Mouse (Mus musculus) lung, postnatal 14 days (tissue): ENCODE data around the gene Sox2.

Source experiments
- DNase-seq: peaks from one replicate; pipeline ENCODE4 v3.0.0; 2021

The Sox2 gene

DNA sequence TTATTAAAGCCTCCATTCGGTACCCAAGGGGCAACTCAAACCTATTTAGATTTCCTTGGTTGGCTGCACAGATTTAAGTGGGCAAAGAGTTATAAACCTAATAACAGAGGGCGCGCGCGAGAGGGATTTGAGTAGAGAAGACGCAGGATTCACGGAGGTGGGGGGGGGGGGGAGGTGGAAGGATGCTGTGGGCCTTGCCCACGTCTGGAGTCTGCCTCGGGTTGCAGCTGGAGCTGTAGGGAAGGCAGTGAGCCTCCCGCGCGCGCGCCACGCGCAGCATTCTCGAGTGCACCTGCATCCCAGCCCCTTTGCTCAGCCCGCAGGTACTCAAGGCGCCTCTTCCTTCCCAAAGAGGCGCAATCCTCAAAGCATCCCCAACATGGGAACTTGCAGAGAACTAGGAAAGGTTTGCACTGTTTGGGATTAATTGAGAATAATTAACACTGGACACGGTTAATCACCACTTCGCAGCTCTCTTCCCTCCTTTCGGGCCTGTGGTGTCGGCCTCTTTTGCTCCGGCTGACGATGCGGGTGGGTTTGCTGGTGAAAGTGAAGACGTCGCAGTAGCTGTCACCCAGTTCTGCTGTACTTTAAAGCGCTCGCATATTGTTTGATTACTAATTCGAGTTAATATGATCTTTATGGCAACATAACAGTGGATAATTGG lies 11.3 kb downstream of the Sox2 start:
- DNase-seq, result no peak

DNA sequence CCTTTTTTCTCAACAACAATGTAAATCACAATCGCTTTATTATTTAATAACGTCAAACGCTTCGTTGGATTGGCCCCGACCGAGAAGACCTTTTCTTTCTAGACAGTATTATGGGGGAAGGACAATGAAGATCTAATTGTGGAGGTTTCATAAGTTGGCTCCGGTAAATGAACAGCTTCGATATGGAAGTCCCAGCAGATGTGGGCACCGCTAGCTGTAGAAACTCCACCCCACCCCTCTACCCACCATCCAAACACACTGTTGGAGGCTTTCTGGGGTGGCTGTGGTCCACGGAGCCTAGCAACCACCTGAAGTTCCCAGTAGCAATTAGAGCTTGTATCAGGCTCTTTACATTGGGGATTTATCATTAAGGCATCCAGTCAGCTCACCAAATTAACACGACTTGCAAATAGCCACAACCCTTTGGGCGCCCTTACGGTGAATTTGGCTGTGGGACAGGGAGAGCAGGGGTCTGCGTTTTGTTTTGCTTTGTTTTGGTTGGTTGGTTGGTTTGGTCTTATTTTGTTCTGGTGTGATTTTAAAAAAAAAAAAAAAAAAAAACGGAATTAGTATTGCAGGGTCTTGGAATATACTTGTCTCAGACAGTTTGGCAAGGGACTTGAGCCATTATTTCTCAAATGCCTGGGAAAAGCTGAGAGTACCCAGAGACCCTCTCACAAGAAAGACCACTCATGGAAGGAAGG lies 12.0 kb downstream of the Sox2 start:
- DNase-seq, result no peak

DNA sequence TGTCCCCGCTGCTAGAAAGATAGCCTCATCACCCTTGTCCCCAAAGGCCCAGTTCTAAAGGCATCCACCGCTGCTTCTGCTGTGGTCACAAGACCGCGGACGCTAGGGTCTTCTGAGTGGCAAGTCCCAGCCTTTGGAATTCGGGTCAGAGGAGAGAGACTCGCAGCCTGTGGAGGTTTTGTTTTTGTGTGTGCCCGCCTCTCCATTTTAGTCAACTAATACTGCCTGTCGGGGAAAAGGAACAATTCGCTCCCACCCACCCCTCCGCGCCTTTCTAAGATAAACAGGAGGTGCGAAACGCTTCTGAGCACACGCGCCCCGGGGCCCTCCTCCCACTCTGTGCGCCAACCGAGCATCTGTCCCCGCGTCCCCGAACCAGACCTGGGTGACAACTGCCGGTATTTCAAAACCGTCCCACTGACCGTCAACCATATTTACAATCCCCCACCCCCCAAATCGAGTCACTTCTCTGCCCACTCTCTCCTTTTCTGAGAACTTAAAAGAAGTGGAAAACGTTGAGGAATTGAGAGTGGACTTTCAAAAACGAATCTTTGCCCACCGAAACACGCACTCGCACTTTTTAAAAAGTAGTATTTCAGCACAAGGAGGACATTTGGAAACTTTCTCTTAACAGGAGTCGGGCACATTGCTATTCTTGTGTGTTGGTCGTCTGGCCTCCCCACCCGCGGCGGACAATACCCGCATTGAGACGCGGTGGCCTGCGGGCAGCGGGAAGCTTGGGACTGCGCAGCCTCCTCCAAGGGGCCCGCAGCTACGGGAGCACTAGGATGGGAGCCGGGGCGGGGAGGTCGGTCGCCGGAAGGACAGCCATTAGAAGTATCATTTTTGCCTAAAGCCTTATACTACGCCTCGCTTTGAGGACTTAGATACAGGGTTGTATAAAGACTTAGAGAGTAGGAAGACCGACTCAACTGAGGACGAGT lies 12.8 kb downstream of the Sox2 start:
- DNase-seq, result no peak

DNA sequence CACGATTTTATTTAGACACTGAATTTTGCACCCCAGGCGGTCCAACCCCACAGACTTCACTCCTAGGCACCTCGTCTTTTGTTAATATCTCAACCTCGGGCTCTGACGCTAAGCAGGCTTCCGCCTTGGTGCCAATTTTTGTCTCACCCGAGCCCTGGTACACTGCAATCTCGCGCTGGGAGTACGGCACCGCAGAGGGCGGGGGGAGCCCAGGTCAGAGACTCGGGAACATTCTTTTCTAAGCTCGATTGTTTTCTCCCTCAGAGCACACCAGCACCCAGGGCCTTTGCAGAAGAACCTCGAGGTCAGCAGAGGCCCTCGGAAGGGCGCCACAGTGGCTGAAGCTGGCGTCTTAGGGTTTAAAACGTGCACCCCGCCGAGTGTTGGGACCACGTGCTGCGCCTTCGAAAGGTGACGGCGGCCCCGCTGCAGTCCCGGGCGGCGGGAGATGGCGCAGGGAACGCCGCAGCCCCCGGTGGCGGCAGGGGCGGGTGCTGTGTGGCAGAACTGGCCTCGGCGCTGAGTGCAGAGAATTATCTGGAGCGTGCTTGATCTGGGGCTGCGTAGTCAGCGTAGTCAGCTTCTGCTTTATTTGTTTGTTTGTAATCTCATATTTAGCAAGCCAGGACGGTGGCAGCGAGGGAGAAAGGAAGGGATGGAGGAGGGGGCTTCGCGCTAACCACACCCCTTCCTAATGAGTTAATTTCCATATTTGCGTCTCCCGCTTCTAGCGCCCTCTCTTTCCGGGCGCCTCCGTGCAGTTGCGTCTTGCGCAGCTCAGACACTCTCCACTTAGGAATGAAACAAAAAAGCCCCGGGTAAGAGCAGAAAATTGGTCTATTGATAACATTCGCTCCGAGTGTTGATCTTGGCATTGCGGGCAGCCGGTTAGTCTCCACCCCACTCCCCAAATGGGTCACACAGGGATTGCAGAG lies 13.8 kb downstream of the Sox2 start:
- no peak for DNase-seq

DNA sequence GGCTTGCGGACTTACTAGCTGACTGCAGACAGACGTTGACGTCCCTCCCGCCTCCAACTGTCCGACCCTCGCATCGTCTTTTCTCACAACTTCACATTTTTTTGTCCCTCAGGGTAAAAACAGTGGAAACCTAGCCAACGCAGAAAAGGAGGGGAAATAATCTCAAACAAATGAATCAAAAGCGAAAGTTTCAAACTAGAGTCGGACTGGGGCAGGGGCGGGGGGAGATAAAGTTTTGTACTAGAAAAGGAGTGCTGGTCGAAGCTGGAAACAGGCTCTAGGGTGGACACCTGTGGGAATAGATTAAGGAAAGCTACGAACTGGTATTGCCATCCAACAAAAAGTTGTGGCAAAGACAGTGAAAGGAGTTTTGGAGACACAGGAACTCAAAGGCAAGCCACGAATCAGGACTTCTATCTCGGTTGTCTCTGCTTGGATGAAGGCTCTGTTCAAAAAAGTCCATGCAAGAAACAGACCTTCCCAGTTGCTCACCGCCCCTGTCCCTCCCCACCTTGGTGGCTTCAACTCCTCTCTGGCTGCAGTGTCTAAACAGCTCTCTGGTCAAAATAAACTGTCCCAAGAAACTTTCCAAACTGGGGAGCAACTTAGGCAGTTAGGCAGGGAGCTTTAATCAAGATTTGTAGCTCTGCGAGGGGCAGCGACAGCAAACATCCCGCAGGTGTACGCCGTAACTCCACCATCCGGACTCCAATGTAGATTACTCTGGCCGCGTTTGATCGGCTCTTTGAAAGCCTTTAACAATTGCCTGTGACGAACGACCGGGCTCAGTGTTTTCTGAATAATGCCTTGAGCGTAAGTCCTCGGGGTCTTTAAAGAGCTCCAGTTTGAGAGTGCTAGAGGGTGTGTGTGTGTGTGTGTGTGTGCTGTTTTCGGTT lies 14.7 kb downstream of the Sox2 start:
- DNase-seq, result no peak

DNA sequence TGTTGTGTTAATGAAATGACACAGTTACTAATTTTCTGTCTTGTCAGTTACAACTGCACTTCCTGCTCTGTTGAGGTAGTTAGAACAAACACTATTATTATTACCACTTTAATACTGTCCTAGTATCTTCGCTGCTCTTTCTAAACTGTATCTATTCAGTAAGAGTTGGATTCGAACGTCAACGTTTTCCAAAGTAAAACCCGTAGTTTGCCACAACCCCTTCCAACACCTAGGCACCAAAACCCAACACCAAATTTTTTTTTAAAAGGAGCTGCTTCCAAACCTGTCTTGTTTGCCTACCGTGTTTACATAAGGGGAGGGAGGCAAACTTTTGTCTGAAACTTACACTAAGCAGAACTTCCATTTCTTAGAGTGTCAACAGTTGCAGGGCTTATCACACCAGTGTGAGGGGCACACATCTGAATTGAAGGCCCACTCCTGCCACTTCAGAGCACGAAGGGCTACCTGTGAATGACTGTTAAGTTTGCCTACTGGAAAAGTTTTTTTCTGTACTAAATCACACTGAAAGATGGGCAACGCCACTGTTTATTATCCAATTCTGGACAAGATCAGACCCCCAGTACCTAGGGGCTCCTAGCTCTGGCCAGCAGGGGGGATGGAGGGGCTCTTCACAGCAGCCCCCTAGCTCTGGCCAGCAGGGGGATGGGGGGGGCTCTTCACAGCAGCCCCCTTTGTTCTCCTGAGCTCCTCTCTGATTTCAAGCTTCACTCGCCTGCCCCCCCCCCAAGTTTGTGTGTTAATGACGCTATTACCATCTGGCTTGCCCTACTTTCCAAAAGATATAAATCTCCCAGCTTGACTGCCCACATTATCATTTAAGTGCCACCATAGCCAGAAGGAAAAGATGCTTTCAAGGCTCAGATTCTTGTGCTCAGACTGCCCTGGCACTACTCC lies 15.8 kb downstream of the Sox2 start:
- no peak for DNase-seq

DNA sequence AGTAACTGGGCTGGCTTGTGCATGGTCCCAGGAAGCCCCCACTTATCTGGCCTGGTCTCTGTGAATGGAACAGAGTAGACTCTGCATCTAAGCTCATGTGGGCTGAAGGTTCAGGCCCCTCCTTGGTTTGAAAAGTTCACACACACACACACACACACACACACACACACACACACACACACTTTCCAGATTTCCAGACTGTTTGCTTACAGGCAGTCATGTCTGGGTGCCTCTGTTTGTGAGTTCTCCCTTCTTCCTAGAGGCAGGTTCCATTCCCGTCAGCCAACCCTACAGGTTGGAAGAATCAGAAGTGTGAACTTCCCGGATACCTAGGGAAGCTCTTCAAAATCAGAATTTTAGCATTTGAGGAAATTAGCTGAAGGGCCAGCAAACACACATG lies 17.0 kb downstream of the Sox2 start:
- no peak for DNase-seq

DNA sequence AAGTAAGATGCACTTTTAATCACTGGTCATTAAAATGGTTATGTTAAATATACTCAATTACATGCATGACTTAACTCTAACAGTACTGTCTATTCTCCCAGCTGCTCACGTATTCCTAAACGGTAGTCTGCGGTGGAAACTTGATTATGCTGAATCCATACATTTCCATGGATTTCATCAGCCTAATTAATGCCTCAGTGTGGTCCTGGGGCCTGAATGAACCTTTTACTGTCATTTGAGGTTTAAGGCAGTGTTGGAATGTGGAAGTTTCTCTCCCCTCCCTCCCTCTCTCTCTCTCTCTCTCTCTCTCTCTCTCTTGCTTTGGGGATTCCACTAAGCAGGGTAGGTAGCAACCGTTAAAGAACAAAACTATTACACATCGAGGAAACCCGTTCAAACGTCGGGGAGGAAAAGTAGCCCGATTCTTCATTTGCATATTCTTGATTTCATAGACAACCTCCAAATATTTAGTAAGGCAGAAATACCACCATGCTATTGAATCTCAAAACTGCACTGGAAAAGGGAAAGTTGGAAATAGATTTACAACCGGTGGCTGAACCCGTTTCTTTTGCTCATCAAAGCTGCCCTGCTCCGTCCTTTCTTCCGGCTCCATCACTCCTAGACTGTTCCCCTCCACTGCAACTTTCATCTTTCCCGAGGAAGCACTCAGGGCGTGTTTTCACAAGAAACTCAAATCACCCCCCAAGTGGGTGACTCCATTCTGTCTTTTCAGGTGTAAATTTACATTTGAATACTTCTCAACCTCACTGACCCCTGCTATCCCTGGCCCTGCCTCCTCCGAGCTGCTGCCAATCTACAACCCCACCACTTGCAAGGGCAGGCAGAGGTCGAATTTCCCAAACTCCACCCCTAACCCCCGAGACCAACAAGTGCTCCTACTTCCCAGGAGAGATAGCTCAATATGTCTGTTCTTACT lies 17.9 kb downstream of the Sox2 start:
- DNase-seq, result no peak

DNA sequence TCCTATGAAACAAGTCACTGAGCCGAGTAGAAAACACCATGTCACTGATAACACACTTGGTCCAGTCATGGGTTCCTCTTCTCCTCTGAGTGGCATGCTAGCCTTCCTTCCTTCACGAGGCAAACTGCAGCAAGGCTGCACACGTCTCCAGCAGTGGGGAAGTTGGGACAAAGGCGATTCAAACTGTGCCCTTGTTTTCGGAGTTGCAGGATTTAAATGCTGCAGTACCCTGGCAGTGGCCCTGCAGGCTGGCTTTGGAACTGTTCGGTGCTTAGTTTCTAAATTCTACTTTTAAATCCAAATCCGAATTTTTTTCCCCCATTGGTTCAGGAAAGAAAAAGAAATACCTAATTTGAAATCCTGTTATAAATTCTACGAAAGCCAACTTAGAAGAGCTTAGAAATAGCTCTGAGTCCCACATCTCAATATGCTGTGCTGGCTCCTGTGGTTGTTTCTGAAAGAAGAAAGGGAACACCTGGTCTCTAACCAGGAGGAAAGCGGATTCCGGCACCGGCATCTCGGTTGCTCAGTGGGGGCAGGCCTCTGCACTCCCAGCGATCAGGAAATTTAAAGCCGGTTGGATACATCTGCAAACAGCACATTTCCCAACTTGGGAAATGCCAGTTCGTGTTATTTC lies 20.9 kb downstream of the Sox2 start:
- DNase-seq, result no peak

DNA sequence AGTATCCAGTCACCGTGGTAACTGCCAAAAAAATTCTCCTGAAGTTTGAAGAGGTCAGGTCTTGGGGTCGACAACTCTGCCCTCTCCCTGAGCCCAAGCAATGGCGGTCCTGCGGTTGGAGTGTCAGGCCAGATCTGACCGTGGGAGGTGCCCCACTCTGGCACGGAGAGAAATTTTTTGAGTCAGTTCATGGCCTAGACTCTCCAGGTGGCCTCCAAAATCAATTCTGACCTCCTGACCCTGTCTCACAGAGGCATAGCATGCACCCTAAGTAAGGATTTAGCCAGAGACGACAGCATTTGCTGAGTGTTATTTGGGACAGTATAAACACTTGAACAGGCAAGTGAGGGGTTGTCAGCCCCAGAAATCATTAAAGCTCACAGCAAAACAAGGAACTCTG lies 28.6 kb downstream of the Sox2 start:
- DNase-seq, result no peak

DNA sequence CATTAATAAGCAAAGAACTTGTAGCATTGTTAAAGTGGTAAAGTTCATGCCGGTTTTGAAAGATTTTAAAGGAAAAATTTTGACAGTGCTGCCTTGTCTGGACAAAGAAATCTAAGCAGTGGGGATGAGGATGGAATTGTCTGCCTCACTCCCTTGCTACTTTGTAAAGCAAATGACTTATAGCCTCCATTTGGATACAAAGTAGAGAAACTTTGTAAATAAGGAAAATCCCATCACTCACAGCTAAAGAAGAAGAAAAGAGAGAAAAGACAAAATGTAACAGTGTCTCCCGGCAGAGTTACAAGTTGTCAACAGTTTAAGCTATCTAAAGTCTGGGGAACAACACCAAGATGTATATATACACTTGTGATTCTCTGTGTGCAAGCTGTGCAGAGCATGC lies 29.2 kb downstream of the Sox2 start:
- no peak for DNase-seq

DNA sequence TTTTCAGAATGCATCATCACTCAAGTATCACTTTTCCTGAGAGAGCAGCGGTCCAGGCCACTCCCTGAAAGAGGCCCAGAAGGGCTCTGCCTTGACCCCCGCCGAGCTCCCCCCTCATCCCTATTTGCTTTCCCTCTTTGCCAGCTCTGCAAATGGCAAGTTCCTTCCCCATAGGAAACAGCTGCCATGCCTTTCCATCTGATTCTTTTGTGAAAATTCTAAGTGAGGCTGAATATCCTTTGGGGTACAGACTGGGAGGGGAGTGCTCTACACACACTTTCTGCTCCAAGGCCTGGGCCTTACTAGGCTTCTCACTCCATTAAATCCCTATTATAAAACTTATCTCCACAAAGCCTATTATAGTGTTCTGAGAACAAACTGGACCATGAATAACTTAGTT lies 29.7 kb downstream of the Sox2 start:
- DNase-seq, result no peak

DNA sequence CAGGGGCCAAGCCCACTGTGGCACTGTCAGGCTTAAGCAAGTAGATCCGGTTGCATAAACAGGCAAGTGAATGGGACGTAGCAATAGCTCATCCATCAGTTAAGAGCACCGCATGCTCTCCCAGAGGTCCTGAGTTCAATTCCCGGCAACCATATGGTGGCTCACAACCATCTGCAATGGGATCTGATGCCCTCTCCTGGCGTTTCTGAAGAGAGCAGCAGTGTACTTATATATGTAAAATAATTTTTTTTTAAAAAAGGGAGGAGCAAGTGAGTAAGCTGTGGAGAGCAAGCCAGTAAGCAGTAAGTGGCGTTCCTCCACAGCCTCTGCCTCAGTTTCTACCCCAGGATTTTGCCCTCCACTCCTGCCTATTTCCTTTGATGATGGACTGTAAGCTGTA lies 37.9 kb downstream of the Sox2 start:
- DNase-seq, result no peak

DNA sequence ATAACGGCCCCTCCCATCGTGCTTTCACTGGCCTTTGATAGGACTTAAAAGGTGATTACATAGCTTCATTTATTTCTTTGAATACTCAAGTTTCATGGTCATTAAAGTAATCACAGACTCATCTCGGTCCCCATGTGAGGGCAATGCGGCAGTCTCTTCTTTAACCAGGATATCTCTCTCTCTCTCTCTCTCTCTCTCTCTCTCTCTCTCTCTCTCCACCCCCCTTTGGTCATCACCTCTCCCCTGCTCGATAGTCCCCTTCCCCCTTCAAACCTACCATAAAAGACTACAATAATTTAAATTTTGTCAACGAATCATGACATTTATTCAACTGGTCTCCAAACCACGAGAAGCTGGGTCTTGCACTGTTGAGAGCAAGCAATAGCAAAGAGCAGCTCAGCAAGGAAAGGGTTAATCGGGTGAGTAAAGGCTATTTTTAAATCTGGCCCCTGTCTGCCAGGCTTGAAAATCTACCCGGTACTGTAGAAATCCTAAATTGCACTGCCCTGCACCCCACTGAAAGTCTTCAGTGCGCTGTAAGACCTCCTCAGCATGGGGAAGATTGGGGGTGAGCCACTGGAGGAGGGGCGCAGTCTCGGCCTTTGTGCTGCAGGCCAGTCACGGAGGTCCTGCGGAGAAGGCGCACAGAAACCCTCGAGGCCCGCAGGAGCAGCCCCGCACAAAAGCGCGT lies 41.6 kb downstream of the Sox2 start:
- DNase-seq, result no peak

DNA sequence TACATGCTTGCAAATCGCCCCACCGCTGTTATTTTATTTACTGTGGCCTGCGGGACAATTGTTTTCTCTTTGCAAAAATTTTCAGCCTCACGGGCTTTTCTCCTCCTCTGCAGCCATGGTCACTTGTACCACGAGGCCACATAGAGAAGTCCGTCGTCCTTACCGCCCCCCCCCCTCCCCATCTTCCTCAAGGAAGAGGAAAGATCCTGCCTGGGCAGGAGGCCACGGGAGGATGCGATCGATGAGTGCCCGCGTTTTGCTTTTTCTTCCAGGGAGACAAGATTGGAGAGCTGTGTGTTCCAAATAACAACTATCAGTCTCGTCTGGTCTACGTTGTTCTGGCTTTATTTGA lies 42.2 kb downstream of the Sox2 start:
- DNase-seq, result no peak
